Comparison of ENCODE assay signal across 10 mouse cellular contexts in the genomic region with DNA sequence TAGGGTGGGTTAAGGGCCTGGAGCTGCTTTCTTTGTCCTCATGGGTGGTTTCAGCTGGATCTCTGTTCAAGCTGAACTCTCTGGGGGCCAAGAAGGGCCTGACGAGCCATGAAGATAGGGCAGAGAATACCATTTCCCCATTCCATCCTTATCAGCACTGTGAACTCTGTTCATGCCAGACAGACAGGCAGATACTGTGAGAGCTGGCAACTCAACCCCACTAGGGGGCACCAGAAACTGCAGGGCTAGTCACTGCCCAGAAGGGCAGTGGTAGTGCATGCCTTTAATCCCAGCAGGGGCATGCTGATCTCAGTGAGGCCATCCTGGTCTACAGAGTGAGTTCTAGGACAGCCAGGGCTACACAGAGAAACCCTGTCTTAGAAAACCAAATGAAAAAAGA. TPM values are rescaled to one million over a fixed set of nuclear protein-coding genes. Genes with fewer than 3 reads are reported as not detected.
DNase-seq lines count a peak whose midpoint lies in the region; ATAC-seq and TF ChIP-seq lines count a peak whose summit lies in the region.
"Had no signal": no experiment of that assay in that cellular context is flagged by ENCODE, and none has a peak within 500 bp of the region (broad histone marks: within the 10 kb centered on the region; RNA-seq: fewer than 3 reads in every experiment).

No protein-coding gene starts in this region.

- no peak overlapping the region for H3K4me3 ChIP-seq in midbrain, embryonic 14.5 days (replicated peaks; ENCODE audit: low read depth, low read length)
- H3K4me3 ChIP-seq in midbrain, embryonic 15.5 days = no peak overlapping the region
- no peak overlapping the region for H3K4me3 ChIP-seq in intestine, postnatal 0 days (ENCODE audit: low read depth, low read length)
- H3K4me3 ChIP-seq: hindbrain, embryonic 15.5 days had no signal

- TF ChIP-seq CTCF in intestine, postnatal 0 days (IDR thresholded peaks at IDR 0.05; ENCODE audit: low read depth) = peak; percentile 88

- no peak overlapping the region for H3K27ac ChIP-seq in midbrain, embryonic 14.5 days (replicated peaks; ENCODE audit: low read depth, low read length)
- H3K27ac ChIP-seq in midbrain, embryonic 15.5 days = no peak overlapping the region
- no peak overlapping the region for H3K27ac ChIP-seq in intestine, postnatal 0 days (ENCODE audit: low read depth, low read length)
- H3K27ac ChIP-seq: hindbrain, embryonic 15.5 days had no signal

- H3K27me3 ChIP-seq in midbrain, embryonic 14.5 days (ENCODE audit: control insufficient read depth, insufficient read depth, low read length) = no peaks in the 10 kb centered on the region
- H3K27me3 ChIP-seq in midbrain, embryonic 15.5 days (replicated peaks) = no peaks in the 10 kb centered on the region
- no peaks in the 10 kb centered on the region for H3K27me3 ChIP-seq in intestine, postnatal 0 days (replicated peaks; ENCODE audit: control insufficient read depth, insufficient read depth, low read length)

- H3K9me3 ChIP-seq in midbrain, embryonic 14.5 days (ENCODE audit: control insufficient read depth, low read length) = no peaks in the 10 kb centered on the region
- H3K9me3 ChIP-seq in midbrain, embryonic 15.5 days = no peaks in the 10 kb centered on the region
- no peaks in the 10 kb centered on the region for H3K9me3 ChIP-seq in intestine, postnatal 0 days (ENCODE audit: control insufficient read depth)
- H3K9me3 ChIP-seq: hindbrain, embryonic 15.5 days had no signal

- H3K4me1 ChIP-seq in midbrain, embryonic 14.5 days (ENCODE audit: control insufficient read depth, insufficient read depth, low read length) = peaks cover 17% of the 10 kb centered on the region
- H3K4me1 ChIP-seq in midbrain, embryonic 15.5 days = peaks cover 9% of the 10 kb centered on the region
- no peaks in the 10 kb centered on the region for H3K4me1 ChIP-seq in intestine, postnatal 0 days (replicated peaks; ENCODE audit: control insufficient read depth, insufficient read depth, low read length)

- no peak for ATAC-seq in cerebellum, adult (ENCODE audit: insufficient number of reproducible peaks, low FRiP score, low TSS enrichment)
- no peak for ATAC-seq in midbrain, embryonic 14.5 days (ENCODE audit: low FRiP score, low TSS enrichment)
- ATAC-seq in midbrain, embryonic 15.5 days (replicated peaks) = no peak
- peak; percentile 90 for ATAC-seq in intestine, postnatal 0 days

- no peak overlapping the region for H3K4me2 ChIP-seq in midbrain, embryonic 14.5 days (ENCODE audit: low read length)
- H3K4me2 ChIP-seq in midbrain, embryonic 15.5 days = no peak overlapping the region
- no peak overlapping the region for H3K4me2 ChIP-seq in intestine, postnatal 0 days (replicated peaks; ENCODE audit: low read depth)
- H3K4me2 ChIP-seq: hindbrain, embryonic 15.5 days had no signal

- no peak overlapping the region for H3K9ac ChIP-seq in midbrain, embryonic 14.5 days (replicated peaks; ENCODE audit: low read length)
- no peak overlapping the region for H3K9ac ChIP-seq in midbrain, embryonic 15.5 days
- H3K9ac ChIP-seq in intestine, postnatal 0 days (ENCODE audit: low read depth, low read length) = no peak overlapping the region
- H3K9ac ChIP-seq: hindbrain, embryonic 15.5 days had no signal

- peak; percentile 61 to 64 for DNase-seq in cerebellum, adult 18-20 months
- peak; percentile 63 for DNase-seq in midbrain, embryonic 14.5 days
- DNase-seq in cerebellum, adult 8-10 months = peak; percentile 32
- DNase-seq in lung, postnatal 10 days = peak; percentile 41
- peak; percentile 67 for DNase-seq in thymus, postnatal 14 days

- H3K36me3 ChIP-seq in midbrain, embryonic 14.5 days (ENCODE audit: control insufficient read depth, insufficient read depth, low read length) = no peaks in the 10 kb centered on the region
- H3K36me3 ChIP-seq in midbrain, embryonic 15.5 days (replicated peaks) = no peaks in the 10 kb centered on the region
- H3K36me3 ChIP-seq in intestine, postnatal 0 days (ENCODE audit: control insufficient read depth, insufficient read depth) = no peaks in the 10 kb centered on the region
- H3K36me3 ChIP-seq: hindbrain, embryonic 15.5 days had no signal

- WGBS in midbrain, embryonic 14.5 days = 55% methylated on average over 1 of the region's 1 CpGs
- WGBS in midbrain, embryonic 15.5 days = 56% methylated on average over 1 of the region's 1 CpGs
- 32% methylated on average over 1 of the region's 1 CpGs for WGBS in intestine, postnatal 0 days

RNA-seq across cellular contexts. Expression of gene Rpl36-ps4, which starts 38.2 kb away (rescaled TPM):
- polyA plus RNA-seq in midbrain, embryonic 14.5 days (2014; fragmentation: Nextera tagmentation; extraction: Ambion mirVana) = not detected in 2 replicates
- polyA plus RNA-seq in midbrain, embryonic 15.5 days (2015; fragmentation: Nextera tagmentation; extraction: Ambion mirVana) = not detected in 2 replicates
- not detected in 2 replicates for polyA plus RNA-seq in intestine, postnatal 0 days (2015; fragmentation: Nextera tagmentation; extraction: Ambion mirVana)
- polyA plus RNA-seq: hindbrain, embryonic 15.5 days; neural tube, embryonic 14.5 days had no signal
